Mouse (Mus musculus): Measurements from ENCODE around the gene Cenpe. TPM values are rescaled to one million over a fixed set of nuclear protein-coding genes. Genes with fewer than 3 reads are reported as not detected.

The Cenpe gene
- total and polyA plus RNA-seq, 3 experiments = 19.5 to 119 (median 26.4) TPM

DNA sequence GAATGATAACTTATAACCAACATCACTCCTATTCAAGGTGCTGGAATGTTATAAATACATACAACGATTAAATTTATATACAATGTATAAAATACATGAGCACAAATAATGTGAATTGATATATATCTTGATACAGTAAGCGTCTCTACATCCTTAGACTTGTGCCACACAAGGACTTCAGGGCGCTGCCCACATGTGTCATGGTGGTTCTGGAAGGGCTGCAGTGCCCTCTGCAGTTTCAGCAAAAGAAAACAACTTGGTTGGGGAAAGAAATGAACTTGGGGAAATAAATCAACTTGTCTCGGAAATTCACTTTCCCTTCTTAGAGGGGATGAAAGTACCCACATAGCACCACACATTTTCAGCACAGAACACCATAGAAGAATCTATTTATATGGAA, 5.7 kb upstream of the Cenpe start (continued):
- TF ChIP-seq MEF2A (IDR thresholded peaks at IDR 0.05; ENCODE audit: extremely low read depth, insufficient replicate concordance, low read depth, low read length, poor library complexity, severe bottlenecking) = no peak
- no peak for TF ChIP-seq ZKSCAN1 (IDR thresholded peaks at IDR 0.05; ENCODE audit: low read depth, low read length)
- no peak for TF ChIP-seq SIN3A (IDR thresholded peaks at IDR 0.05; ENCODE audit: low read length)
- no peak for TF ChIP-seq GABPA (IDR thresholded peaks at IDR 0.05; ENCODE audit: low read depth, low read length)
- TF ChIP-seq SMC3 (IDR thresholded peaks at IDR 0.05; ENCODE audit: low read depth, low read length) = peak; percentile 56
- no peak for TF ChIP-seq NELFE (IDR thresholded peaks at IDR 0.05; ENCODE audit: low read depth, low read length)
- peak; percentile 16 to 52 (median 45); a peak in 4 of 6 replicates for TF ChIP-seq CTCF (IDR thresholded peaks at IDR 0.05 in 2 of 3, conservative IDR thresholded peaks at IDR 0.05 in 1 of 3; ENCODE audit: control insufficient read depth in 1 of 3, insufficient read depth in 1 of 3, low read depth in 2 of 3, low read length in 3 of 3, poor library complexity in 1 of 3, severe bottlenecking in 1 of 3)
- no peak for TF ChIP-seq RCOR1 (IDR thresholded peaks at IDR 0.05; ENCODE audit: low read depth, low read length)

- DNase-seq (ENCODE audit: low read depth, low spot score) = peak; percentile 63
- peaks cover 5 to 14% of the 10 kb centered on the region in 2 experiments for H3K36me3 ChIP-seq (ENCODE audit: control insufficient read depth in 1 of 2, insufficient read depth in 2 of 2, low read length in 2 of 2)
- peak in 1 of 2 experiments; percentile 59; a peak in 1 of 4 replicates for TF ChIP-seq POLR2A (IDR thresholded peaks at IDR 0.05; ENCODE audit: control insufficient read depth in 1 of 2, insufficient read depth in 1 of 2, low read depth in 1 of 2, low read length in 2 of 2, poor library complexity in 1 of 2)
- no peak for TF ChIP-seq SIN3A (IDR thresholded peaks at IDR 0.05; ENCODE audit: low read length)
- peak; percentile 75; the same call in 1 of the 2 replicates for TF ChIP-seq NELFE (IDR thresholded peaks at IDR 0.05; ENCODE audit: low read depth, low read length)
- 0 out of 4 replicates have a peak, but pooled peaks of 1 of the 2 experiments have one; percentile 19 for TF ChIP-seq EP300 (IDR thresholded peaks at IDR 0.05; ENCODE audit: low read depth in 1 of 2, low read length in 2 of 2)
- peaks cover 2 to 6% of the 10 kb centered on the region in 2 experiments; a peak in 2 of 4 replicates for H3K4me1 ChIP-seq (ENCODE audit: control insufficient read depth in 1 of 2, insufficient read depth in 2 of 2, low read length in 2 of 2)
- peak overlapping the region; percentile 26 for H3K27ac ChIP-seq (ENCODE audit: control insufficient read depth, low read depth, low read length)
- H3K79me2 ChIP-seq (ENCODE audit: control insufficient read depth, insufficient read depth, low read length, poor library complexity) = peaks cover 18% of the 10 kb centered on the region
- no peaks in the 10 kb centered on the region for H3K9me3 ChIP-seq (replicated peaks; ENCODE audit: insufficient read depth, low read length)
- H3K27me3 ChIP-seq (ENCODE audit: control insufficient read depth in 1 of 2, insufficient read depth in 2 of 2, low read length in 2 of 2) = no peaks in the 10 kb centered on the region
- H3K4me3 ChIP-seq (ENCODE audit: control insufficient read depth in 1 of 2, insufficient read depth in 1 of 2, low read depth in 2 of 2, low read length in 2 of 2) = peak overlapping the region; percentile 92 to 98
- H3K9ac ChIP-seq (ENCODE audit: control insufficient read depth, low read depth, low read length, poor library complexity, severe bottlenecking) = peak overlapping the region; percentile 84
These were observed 467 bp downstream of the Cenpe start for GRCm38 (mm10) chr3:135212658-135213350.

GRCm38 (mm10) chr3:135232058-135232457, 19.7 kb downstream of the Cenpe start:
- TF ChIP-seq CTCF (IDR thresholded peaks at IDR 0.05 in 2 of 3, conservative IDR thresholded peaks at IDR 0.05 in 1 of 3; ENCODE audit: control insufficient read depth in 1 of 3, insufficient read depth in 1 of 3, low read depth in 2 of 3, low read length in 3 of 3, poor library complexity in 1 of 3, severe bottlenecking in 1 of 3) = no peak
- no peak for TF ChIP-seq MAX (IDR thresholded peaks at IDR 0.05; ENCODE audit: low read length)
- TF ChIP-seq ZKSCAN1 (IDR thresholded peaks at IDR 0.05; ENCODE audit: low read depth, low read length) = no peak
- TF ChIP-seq MEF2A (IDR thresholded peaks at IDR 0.05; ENCODE audit: extremely low read depth, insufficient replicate concordance, low read depth, low read length, poor library complexity, severe bottlenecking) = no peak
- no peak for TF ChIP-seq ZNF384 (IDR thresholded peaks at IDR 0.05; ENCODE audit: low read depth, low read length)
- no peak for TF ChIP-seq MYC (IDR thresholded peaks at IDR 0.05; ENCODE audit: low read depth, low read length)
- no peak for TF ChIP-seq GATA1 (IDR thresholded peaks at IDR 0.05; ENCODE audit: low read depth, low read length)
- no peak for TF ChIP-seq ZMIZ1 (IDR thresholded peaks at IDR 0.05; ENCODE audit: low read depth, low read length)
- no peak for TF ChIP-seq HCFC1 (IDR thresholded peaks at IDR 0.05; ENCODE audit: low read depth, low read length)
- no peak for TF ChIP-seq EP300 (IDR thresholded peaks at IDR 0.05; ENCODE audit: low read depth in 1 of 2, low read length in 2 of 2)
- DNase-seq (ENCODE audit: low read depth, low spot score) = no peak
- Histone ChIP-seq H3K27me3 (ENCODE audit: control insufficient read depth in 1 of 2, insufficient read depth in 2 of 2, low read length in 2 of 2) (no peaks in the 10 kb centered on the region), H3K9ac (ENCODE audit: control insufficient read depth, low read depth, low read length, poor library complexity, severe bottlenecking) (no peak overlapping the region), H3K27ac (ENCODE audit: control insufficient read depth, low read depth, low read length) (no peak overlapping the region), H3K79me2 (ENCODE audit: control insufficient read depth, insufficient read depth, low read length, poor library complexity) (no peaks in the 10 kb centered on the region), H3K9me3 (replicated peaks; ENCODE audit: insufficient read depth, low read length) (no peaks in the 10 kb centered on the region), H3K4me3 (ENCODE audit: control insufficient read depth in 1 of 2, insufficient read depth in 1 of 2, low read depth in 2 of 2, low read length in 2 of 2) (no peak overlapping the region), H3K4me1 (ENCODE audit: control insufficient read depth in 1 of 2, insufficient read depth in 2 of 2, low read length in 2 of 2) (no peaks in the 10 kb centered on the region), H3K36me3 (ENCODE audit: control insufficient read depth in 1 of 2, insufficient read depth in 2 of 2, low read length in 2 of 2) (peaks cover 0 to 54% of the 10 kb centered on the region in 2 experiments; a peak in 2 of 4 replicates)
